Mouse (Mus musculus) right cerebral cortex, postnatal 10 days (tissue): ENCODE measurements at regions not wholly inside any gene's neighbourhood (a gene's known extent, or its start where the extent isn't known, plus 50 kb on each side); places are given as distances from the start of the nearest gene placed in this dataset.

Source experiments
- DNase-seq, 2 experiments: peaks; one replicate each; pipeline ENCODE4 v3.0.0; 2021; ENCODE audit warnings: low spot score in 2 of 2

DNA sequence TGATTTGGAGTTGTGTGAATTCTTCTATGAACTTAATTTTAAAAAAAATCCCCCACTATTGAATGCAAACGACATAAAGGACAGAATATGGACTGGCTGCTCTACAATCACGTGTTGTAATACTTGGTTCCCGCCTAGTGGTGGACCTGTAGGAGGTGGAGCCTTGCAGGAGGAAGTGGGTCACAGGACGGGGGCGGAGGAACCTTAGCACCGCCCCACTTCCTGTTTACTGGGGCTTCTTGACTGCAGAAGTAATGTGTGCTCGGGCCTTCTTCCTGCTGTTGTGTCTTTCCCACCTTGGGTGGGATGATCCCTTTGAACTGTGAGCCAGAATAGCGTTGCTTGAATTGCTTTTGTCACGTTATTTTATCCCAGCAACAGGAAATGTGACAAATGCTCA is 52.2 kb upstream of the Tmem108 start:
- no peak for DNase-seq

DNA sequence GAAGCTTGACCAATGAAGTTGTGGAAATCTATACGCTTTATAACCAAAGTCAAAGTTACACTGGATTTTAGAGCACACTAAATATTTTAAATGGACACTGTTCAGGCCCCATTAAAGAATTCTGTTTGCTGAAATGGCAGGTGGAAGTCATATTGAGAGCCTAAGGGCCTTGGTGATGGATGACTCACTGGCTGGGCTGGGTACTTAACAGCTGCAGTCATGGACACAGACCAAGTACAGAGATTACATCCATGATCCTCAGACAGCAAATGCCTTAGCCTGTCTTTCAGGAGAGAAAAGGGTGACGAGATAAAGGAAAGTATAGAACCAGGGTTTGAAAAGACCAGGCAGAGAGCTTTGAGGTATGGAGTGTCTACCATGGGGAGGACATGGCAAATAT is 57.4 kb upstream of the Tmem108 start:
- DNase-seq, result no peak

DNA sequence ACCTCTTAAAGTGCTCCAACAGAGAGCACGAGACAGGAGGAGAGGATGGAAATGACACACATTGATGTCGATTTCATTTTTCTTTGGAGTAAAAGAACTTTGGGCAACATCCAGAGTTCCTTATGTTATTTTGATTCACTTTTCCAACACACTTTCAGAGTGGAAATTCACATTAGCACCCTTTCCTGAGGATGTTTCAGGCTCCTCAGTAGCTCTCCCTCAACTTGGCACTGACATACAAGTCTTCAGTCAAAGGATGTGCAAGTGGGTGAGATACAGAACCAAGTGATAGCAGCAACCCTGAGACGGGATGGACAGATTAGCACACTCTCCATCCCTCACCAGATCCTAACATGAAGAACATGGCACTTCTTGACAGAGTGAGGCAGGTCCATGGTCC is 60.0 kb upstream of the Tmem108 start:
- no peak for DNase-seq

DNA sequence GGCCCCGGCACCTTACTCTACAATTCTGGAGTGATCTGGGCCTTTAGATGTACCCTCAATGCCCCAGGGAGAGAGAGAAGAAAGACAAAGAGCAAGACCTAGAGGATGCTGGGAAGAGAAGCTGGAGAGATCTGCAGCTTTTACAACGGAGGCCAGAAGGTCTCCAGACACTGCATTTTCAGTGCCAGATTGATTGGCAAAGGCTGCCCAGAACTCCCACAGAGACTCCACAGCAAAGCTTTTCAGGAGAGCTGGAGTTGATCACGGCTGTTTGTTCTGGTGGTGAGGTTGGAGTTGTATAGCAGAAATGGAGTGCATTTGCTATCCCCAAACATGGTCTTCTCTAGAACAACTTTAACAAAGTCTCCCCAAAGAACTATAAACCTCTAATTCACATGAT is 61.9 kb upstream of the Tmem108 start:
- DNase-seq, result no peak

DNA sequence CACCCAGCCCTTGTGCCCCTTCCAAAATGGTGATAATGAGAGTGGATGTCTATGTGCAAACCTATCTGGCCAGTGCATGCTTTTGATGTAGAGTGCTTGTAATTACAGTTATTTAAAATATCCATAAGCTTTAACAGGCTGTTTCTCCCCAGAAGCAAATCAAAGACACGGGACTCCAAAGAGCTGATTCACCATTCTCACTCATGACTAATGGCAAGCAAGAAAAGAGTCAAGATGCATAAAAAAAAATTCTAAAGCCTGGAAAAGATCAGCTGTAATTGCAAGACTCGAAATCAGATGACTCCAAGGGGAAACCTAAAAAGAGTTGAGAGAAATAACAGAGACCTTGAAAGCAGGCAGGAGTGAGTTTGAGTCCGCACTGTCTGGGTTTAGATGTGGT is 79.6 kb upstream of the Tmem108 start:
- DNase-seq, result no peak

DNA sequence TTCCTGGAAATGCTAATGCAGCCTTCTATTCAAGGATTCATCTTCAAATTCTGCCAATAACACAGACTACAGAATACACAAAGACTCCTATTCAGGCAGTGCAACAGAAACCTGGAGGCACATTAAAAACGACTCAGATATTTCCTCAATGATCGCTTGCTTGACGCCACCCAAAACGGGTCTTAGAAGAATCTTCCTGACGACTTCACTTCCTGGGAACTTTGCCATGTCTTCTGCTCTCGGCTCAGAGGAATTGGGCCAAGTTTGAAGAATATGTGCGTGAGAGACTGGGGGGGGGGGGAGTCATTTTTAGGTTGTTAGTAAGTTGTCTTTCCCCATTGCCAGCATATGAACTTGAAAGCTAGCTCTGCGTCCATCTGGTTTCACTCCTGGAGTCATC is 82.2 kb upstream of the Tmem108 start:
- DNase-seq, result peak; percentile 60 to 65

DNA sequence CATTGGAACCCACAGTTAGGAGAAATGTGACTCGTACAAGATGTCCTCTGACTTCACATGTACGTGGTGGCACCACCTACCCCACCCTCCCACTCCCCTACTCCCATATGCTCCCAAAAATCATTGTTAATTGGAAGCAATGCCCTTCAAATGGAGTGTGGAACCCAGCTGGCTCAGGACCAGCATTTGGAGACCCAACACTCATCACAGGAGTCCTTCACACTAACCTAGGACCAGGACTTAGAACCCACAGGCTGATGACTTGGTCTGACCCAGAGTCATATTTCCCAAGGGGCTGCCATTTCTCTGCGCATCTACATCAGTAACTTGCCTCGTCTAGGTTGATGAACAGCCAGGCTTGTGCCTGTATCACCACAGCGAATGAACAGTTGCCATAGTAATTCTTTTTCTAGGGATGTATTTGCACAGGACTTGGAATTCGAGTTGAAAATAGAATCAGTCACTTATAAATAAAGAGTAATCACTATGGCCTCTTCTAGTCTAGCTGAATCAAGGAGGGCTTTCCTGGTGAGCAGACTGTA is 84.3 kb upstream of the Tmem108 start:
- DNase-seq, result peak in 1 of 2 experiments; percentile 69

DNA sequence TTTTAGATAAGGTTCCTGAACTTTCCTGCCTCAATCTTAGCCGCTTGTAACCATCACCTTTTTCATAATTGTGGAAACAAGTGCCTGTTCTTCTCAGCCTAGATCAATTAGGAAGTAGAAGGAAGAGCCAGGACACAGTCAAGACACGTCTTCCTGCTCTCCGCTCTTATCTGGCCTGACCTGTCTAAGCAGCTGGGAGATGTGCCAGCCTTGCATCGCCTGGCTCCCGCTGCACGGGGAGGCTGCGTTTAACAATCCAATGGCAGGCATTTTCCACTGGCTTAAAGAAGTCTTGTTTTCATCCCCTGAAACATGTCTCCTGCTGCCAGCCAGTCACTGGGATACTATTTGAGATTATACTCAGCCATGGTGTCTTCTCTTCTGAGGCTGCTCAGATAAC is 86.3 kb upstream of the Tmem108 start:
- DNase-seq, result no peak

DNA sequence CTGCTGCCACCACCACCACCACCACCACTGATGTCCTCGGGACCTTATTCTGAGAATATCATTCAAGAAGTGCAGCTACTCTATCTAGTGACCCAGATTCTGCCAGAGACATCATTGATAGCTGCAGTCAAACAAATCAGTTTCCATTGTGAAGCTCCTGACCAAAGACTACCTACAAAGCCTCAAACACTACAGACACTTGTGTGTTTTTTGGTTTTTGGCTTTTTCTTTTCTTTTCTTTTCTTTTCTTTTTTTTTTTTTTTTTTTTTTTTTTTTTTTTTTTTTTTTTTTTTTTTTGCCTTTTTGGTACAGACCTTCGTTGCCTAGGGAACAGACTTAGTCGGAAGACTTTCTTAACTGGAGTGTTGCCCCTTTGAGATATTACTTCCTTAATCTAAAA is 87.4 kb upstream of the Tmem108 start:
- no peak for DNase-seq

DNA sequence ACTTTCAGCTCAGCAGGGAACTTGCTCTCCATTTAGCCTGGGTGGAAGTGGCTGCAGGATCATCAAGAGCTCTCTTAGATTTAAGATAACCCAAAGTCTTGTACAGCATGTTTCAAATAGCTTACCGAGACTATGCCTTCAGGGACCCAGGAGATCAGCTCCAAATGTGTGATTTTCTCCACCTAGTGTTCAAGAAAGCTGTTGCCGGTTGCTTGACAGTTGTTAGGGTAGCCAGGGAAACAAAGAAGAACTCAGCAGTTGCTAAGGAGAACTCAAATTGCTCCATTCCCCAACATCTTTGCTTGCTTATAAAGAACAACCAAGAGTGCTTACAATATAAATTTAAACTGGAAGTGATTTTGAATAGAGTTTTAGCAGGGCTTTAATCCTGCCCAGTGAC is 91.1 kb upstream of the Tmem108 start:
- no peak for DNase-seq

DNA sequence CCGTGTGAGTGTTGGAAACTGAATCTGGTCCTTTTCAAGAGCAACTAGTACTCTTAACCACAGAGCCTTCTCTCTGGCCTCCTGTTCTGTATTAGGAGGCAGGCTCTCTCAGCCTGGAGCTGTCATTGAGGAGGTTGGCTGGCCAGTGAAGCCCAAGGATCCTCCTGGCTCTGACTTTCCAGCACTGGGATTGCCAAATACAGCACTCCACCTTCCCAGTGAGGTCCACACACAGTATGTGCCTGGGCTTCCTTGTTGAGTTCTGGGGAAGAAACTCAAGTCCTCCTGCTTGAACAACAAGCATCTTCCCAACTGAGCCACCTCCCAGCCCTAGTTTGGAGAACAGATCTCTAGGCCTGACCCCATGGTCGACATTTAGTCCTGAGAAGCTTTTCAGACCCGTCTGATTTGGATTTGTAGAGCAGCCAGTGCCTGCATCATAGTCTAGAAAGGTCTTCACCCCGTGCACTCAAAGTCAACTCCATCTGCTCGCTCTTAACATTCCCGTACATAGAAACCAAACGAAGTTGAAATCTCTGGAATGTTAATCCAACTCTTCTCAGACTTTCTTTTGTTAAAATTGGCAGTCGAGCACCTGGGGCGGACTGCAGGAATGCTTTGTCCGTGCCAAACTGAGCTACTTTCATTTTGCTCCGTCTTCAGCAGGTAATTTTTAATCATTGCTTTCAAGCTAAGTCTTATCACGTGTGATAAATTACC is 99.2 kb upstream of the Tmem108 start:
- no peak for DNase-seq

DNA sequence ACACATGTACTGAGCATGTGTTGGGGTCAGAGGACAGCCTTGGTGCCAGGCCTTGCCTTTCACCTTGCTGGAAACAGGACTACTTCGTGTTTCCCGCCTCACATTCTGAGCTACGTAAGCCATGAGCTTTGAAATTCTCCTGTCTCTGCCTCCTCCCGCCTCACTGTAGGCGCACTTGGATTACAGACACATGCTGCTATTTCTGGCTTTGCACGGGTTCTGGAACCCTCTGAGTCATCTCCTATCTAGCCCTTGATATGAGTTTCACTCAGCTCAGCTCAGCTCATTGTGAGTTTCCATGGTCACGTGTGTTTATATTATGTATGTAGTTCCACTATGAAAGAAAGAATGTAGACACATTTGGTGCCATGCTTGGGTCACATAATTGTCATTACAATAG is 100.9 kb upstream of the Tmem108 start:
- DNase-seq, result peak in 1 of 2 experiments; percentile 42

DNA sequence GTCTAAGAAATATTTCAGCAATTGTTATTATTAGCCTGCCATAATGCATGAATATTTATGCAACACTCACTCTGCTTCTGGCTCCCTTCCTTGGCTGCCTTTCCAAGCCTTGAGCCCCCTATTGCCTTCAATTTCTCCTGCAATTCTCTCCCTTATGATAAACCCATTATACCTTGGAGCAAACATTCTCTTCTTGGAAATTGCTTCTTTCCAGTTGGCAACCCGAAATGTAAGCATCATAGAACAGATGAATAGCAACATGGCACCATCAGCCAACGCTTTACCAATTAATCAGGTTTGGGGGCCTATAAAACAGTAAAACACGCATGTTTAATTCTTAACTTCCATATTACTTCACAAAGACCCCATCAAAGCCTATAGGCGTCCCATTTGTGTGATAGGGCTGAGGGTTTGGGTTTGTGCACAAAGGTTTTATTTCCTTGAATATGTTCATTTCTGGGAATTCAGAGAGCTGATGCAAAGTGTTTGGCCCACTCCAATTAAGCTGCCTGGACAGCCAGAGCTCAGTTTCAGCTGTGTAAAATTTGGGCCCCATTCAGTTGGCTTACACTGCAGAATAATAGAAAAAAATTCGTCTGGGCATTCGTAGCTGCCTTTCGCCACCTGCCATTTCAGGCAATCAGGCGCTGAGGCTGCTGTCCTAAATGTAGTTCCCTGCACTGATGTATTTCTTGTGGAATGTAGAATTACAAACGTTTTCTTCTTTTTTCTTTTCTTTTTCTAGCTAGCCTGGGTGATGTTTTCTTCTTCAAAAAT is 106.0 kb upstream of the Tmem108 start:
- peak in 1 of 2 experiments; percentile 35 for DNase-seq

DNA sequence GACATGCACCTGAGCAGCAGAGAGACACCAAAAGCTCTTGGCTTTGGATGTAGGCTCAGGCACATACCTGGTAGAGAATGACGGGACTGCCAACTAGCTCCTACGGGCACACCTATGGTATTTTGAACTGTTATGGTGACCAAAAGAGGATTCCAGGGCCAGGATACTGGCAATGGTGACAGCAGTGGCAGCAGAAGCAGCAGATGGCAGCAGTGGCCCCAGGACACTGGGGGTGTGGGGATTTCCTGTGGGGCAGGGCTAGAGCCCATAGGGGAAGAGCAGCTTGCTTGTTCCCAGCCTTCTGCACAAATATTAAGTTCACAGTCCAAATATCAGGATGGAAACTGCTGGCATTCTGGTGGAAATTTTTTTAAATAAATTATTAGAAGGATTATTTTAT is 107.6 kb upstream of the Tmem108 start:
- no peak for DNase-seq

DNA sequence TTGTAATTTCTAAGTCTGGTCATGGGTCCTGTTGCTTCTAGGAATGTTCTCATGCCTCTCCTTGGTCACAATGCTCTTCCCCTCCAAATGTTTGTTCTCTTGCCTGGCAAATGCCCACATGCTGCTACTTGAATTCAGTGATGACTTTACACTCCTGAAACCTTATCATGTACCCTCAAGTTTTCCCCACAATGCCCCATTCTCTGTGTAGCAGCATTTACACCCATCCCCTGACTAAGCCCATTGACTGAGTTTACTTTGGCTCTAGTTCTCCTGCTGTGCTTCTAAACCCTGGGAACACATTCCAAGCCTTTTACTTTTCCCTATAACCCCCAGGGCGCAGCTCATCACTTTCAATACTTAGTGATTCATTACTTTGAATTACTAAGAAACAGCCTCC is 110.5 kb upstream of the Tmem108 start:
- DNase-seq, result no peak

DNA sequence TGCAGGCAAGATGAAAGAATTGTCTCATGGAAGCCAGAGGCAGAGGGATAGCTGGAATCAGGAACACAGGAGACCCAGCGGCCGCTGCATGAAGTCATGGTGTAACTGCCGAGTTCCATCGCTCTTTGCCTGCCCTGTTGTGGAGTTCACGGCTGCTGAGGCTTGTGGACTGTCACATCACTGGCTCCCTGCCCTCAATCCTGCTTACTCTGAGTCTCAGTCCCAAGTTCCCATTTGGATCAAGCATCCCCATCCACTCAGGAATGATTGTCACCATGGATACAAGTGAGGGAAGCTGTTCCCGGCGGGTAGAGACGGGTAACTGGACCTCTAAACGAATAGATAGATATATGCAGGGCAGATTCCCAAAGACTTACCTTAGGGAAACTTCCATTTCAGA is 112.2 kb upstream of the Tmem108 start:
- DNase-seq, result no peak

DNA sequence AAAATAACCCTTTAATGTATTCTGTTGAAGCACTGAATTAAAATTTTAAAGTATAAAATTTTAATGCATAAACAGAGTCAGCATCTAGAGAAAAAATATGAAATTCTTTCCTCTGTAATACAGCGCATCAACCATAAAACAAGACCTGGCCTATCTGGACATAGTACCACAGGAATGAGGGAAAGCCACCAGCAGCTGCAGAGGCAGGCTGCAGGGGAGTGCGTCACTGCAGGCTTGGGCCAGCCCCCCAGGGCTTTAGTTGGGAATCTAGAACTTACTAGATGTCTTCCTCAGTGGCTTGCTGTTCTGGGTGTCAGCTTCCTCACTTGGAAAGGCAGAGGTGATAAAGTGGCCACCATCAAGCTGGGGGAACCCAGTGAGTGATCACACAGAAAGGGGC is 116.2 kb upstream of the Tmem108 start:
- DNase-seq, result no peak

DNA sequence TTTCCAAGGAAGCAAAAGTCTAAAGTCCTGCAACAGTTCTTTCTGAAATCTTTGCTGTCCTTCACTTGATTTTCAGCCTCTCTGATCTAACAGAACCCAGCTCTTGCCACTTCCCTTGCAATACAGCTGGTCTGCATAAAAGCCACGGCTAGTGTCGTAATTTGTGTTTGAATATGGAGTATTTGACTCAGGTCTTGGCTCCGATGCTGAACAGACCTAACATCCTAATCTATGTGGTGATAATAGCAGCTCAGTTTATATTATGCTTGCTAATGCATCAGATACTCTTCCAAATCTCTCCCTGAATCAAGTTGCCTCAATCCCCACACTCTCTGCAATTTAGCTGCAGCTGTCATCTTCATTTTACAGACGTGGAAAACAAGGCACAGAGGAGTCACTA is 109.5 kb upstream of the Nphp3 start:
- no peak for DNase-seq

DNA sequence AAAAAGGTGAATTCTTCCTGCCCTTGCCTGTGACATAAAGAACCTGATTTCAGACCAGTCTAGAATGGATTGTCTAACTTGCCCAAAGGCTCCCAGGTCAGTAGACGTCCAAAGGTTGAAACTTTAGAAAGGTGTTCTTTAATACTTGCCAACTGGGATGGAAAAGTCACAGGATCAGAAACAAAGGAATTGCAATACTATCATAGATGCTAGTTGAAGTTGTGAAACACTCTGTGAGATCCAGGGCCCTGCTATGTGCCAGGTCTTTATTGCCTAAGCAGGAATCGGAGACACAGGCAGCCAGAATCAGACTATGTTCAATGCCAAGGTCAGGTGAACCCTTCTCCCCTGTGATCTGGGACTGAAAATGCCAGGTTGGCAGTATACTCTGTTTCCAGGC is 108.0 kb upstream of the Nphp3 start:
- DNase-seq, result no peak

DNA sequence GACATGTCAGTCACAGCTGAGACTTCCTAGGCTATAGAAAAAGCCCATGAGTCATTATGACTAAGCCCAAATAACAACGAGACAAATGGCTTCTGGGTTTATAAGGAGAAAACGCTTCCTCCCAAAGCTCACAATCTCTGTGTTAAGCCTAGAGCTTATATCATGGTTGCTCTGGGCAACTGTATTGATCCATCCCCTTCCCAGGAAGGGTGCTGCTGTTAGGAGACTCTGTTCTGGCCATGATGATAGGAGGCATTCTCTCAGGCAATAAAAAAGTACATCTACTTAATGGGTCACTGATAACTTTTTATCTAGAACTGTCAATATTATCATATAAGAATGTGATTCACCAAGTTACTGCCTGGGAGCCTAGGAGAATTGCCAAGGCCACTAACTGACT is 103.0 kb upstream of the Nphp3 start:
- DNase-seq, result no peak

DNA sequence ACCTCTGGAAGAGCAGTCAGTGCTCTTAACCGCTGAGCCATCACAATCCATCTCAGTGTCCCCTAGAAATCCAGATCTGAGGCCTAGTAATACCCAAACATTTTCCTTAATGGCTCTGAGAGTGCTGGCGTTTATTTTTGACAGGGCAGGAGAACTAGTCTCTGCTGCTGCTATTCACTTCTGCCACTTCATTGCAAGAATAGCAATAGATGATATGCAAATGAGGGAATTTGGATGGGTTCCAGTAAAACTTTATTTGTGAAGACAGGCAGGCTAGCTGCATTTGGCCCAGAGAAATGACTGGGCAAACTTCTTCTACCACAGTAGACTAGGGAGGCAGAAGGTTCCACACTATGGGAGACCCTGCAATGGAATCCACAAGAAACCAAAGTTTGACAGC is 91.0 kb upstream of the Nphp3 start:
- DNase-seq, result no peak

DNA sequence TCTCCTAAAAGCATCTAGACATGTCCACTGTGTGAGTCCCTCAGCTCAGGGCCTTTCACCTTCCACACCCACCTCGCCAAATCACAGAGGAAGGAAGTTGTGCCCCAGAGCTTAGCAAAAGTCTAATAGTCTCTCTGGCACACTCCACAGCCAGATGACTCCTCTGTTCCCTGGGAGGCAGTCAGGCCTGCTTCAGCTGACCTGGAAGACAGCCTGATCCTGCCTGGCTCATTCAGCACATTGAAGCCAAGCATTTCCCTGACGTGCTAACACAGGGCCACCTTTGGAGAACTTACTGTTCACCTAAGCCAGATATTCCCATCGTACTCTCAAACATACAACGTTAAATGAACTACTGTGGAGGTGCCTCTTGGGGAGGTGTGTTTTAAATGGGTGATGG is 87.2 kb upstream of the Nphp3 start:
- no peak for DNase-seq

DNA sequence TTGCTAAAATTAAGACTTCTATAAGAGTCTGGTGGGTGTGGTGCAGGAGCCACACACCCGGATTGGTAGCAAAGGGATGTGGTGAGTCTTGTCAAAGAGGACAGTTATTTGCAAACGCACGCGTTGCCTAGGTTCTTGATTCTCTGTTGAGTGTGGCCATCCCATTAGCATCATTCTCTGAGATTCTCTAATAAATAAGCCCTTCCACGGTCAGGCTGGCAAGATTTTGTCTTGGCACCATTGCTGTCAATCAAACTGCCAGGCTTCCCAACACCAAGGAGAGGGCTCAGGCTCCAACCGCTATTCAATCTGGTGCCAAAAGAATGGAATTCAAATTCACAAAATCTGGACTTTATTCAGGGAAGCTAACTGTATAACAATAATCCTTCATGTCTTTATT is 84.6 kb upstream of the Nphp3 start:
- no peak for DNase-seq
